Mouse (Mus musculus): Measurements from ENCODE around the gene Syn3.

GRCm38 (mm10) chr10:86295454-86296098 is 203.1 kb downstream of the Syn3 start:
- no peak for TF ChIP-seq CTCF (conservative IDR thresholded peaks at IDR 0.05; ENCODE audit: insufficient read depth, insufficient read length, low read depth, low read length)
- no peak for TF ChIP-seq POLR2A (IDR thresholded peaks at IDR 0.05; ENCODE audit: low read depth, low read length)
